Mouse (Mus musculus) brain, embryonic 14.5 days (tissue): ENCODE data around the gene Aox1.

Experiments
- CTCF ChIP-seq: fragments of 200-500 bp; IDR thresholded peaks from 2 replicates; pipeline ENCODE4 v1.5.1; 2012; ENCODE audit warnings: inconsistent platforms, mild to moderate bottlenecking, moderate library complexity, borderline replicate concordance; ENCODE audit not compliant: insufficient read depth, insufficient read length; ENCODE audit errors: extremely low read depth
- POLR2A ChIP-seq: fragments of 200-500 bp; IDR thresholded peaks from 2 replicates; pipeline ENCODE4 v1.6.1; 2012; ENCODE audit warnings: mild to moderate bottlenecking, inconsistent platforms, borderline replicate concordance; ENCODE audit not compliant: poor library complexity, insufficient read depth, insufficient read length, severe bottlenecking; ENCODE audit errors: extremely low read depth

DNA sequence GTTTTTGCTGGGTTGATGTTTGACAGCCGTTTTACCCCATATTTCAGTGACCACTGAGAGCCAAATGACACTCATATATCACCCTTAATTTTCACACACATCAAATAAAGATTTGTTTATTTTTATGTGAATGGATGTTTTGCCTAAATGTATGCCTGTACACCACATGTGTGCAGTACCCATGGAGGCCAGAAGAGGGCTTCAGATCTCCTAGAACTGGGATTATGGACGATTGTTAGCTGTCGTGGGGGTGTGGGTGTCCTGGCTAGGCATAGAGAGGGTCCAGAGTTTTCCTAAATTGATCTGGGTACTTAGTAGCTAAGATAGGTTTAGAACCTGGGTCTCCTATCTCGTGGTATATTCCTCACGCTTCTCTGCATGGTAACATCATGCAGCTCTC, 110.9 kb downstream of the Aox1 start:
- peak; percentile 20; the same call in 1 of the 2 replicates for TF ChIP-seq CTCF
- TF ChIP-seq POLR2A, result no peak
